ENCODE assay signal across 9 mouse cellular contexts in the genomic region with DNA sequence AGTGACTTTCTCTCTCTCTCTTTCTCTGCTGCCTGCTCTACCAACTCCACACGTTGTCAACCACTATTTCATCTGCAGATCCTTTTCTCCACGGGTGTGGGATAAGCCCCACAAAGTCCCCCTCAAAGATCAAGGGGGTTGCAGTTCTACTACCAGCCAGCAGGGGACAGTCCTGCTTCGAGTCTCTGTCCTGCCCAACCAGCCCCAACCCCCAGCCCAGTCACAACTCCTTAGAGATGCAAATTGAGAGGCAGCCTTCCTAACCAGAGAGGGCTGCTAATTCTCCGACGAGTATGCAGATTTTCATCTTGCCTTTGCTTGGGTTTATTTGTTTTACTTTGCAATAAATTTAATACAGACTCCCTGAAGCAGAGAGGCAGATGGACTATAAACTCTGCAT. TPM values are rescaled to one million over a fixed set of nuclear protein-coding genes. Genes with fewer than 3 reads are reported as not detected.
DNase-seq lines count a peak whose midpoint lies in the region; ATAC-seq and TF ChIP-seq lines count a peak whose summit lies in the region.
"Had no signal": no experiment of that assay in that cellular context is flagged by ENCODE, and none has a peak within 500 bp of the region (broad histone marks: within the 10 kb centered on the region; RNA-seq: fewer than 3 reads in every experiment).

No protein-coding gene starts in this region.

- H3K9me3 ChIP-seq in midbrain, embryonic 16.5 days (replicated peaks; ENCODE audit: control insufficient read depth, low read length, poor library complexity, severe bottlenecking): no peaks in the 10 kb centered on the region
- H3K9me3 ChIP-seq: stomach, embryonic 15.5 days had no signal

- H3K27ac ChIP-seq in midbrain, embryonic 16.5 days (ENCODE audit: low read length): no peak overlapping the region
- no peak overlapping the region for H3K27ac ChIP-seq in spleen, adult 2 months (ENCODE audit: insufficient read depth, low read length)
- H3K27ac ChIP-seq: stomach, embryonic 15.5 days had no signal

- TF ChIP-seq CTCF in spleen, adult 2 months (IDR thresholded peaks at IDR 0.05; ENCODE audit: extremely low read depth, insufficient read depth, insufficient read length, insufficient replicate concordance): peak; percentile 80

- intact Hi-C loops in left cerebral cortex, postnatal 25 days (cut with DNase I): loop anchor here (1.0 to 5.0 kb wide), 2 partner anchors 53 to 150 kb away; no protein-coding TSS in a partner anchor

- peak; percentile 52 for ATAC-seq in midbrain, embryonic 16.5 days

- 0 out of 2 replicates have a peak overlapping the region, but pooled peaks have one; percentile 7 for H3K4me2 ChIP-seq in midbrain, embryonic 16.5 days (ENCODE audit: low read length)
- H3K4me2 ChIP-seq: stomach, embryonic 15.5 days had no signal

- TF ChIP-seq POLR2A in spleen, adult 2 months (IDR thresholded peaks at IDR 0.05; ENCODE audit: low read depth, low read length): no peak

- WGBS in midbrain, embryonic 16.5 days: under 1% methylated on average over 5 of the region's 5 CpGs
- WGBS in spleen, adult 2 months: 5% methylated on average over 5 of the region's 5 CpGs

- H3K36me3 ChIP-seq in midbrain, embryonic 16.5 days (ENCODE audit: control insufficient read depth, insufficient read depth, low read length): no peaks in the 10 kb centered on the region
- H3K36me3 ChIP-seq in spleen, adult 2 months (ENCODE audit: control insufficient read depth, insufficient read depth, low read length): no peaks in the 10 kb centered on the region
- H3K36me3 ChIP-seq: stomach, embryonic 15.5 days had no signal

- DNase-seq in gastrocnemius, adult 18-20 months (ENCODE audit: low spot score): peak; percentile 55
- DNase-seq in gastrocnemius, postnatal 25 days: no peak
- peak; percentile 80 for DNase-seq in cerebellum, postnatal 10 days
- peak; percentile 62 to 69 for DNase-seq in frontal cortex, postnatal 14 days (ENCODE audit: low spot score in 2 of 2)
- DNase-seq in induced T-regulatory cell, adult 2 months (ENCODE audit: low read depth): peak; percentile 61
- peak; percentile 64 to 86 for DNase-seq in left cerebral cortex, postnatal 25 days (ENCODE audit: low spot score in 2 of 2)
- DNase-seq in spleen, adult 2 months (ENCODE audit: low read depth in 1 of 2, low spot score in 2 of 2): peak; percentile 14 to 51

- H3K4me1 ChIP-seq in midbrain, embryonic 16.5 days (ENCODE audit: control insufficient read depth, insufficient read depth, low read length): peaks cover 23% of the 10 kb centered on the region
- no peaks in the 10 kb centered on the region for H3K4me1 ChIP-seq in spleen, adult 2 months (ENCODE audit: control insufficient read depth, insufficient read depth, insufficient read length)
- H3K4me1 ChIP-seq: stomach, embryonic 15.5 days had no signal

- no peak overlapping the region for H3K4me3 ChIP-seq in midbrain, embryonic 16.5 days (ENCODE audit: low read depth, low read length)
- no peak overlapping the region for H3K4me3 ChIP-seq in spleen, adult 2 months (ENCODE audit: extremely low read depth, insufficient read depth, insufficient read length)
- H3K4me3 ChIP-seq: stomach, embryonic 15.5 days had no signal

- H3K27me3 ChIP-seq in midbrain, embryonic 16.5 days (ENCODE audit: control insufficient read depth, insufficient read depth, low read depth, low read length): no peaks in the 10 kb centered on the region
- no peaks in the 10 kb centered on the region for H3K27me3 ChIP-seq in spleen, adult 2 months (ENCODE audit: control insufficient read depth, insufficient read depth, low read length)
- H3K27me3 ChIP-seq: stomach, embryonic 15.5 days had no signal

- H3K9ac ChIP-seq in midbrain, embryonic 16.5 days (ENCODE audit: low read depth, low read length): no peak overlapping the region
- H3K9ac ChIP-seq: stomach, embryonic 15.5 days had no signal

RNA-seq across cellular contexts. Expression of gene Pknox2, which starts 29.9 kb away (rescaled TPM):
- total RNA-seq in gastrocnemius, adult 18-20 months (2021): 10 to 100 TPM; 39.5 to 42.9 TPM
- total RNA-seq in gastrocnemius, postnatal 25 days (2021): 10 to 100 TPM; 30.1 to 31.4 TPM
- total RNA-seq in left cerebral cortex, postnatal 25 days (2021): 10 to 100 TPM; 76.7 to 78.9 TPM
- polyA plus RNA-seq in midbrain, embryonic 16.5 days (2015; fragmentation: Nextera tagmentation; extraction: Ambion mirVana): 32.5 and 34.3 TPM in 2 replicates
- polyA plus RNA-seq in spleen, adult 2 months (2012; rRNA removed): 2.9 and 4.0 TPM in 2 replicates

RNA-seq across cellular contexts. Expression of gene Tmem218, which starts 30.9 kb away (rescaled TPM):
- 1 to 10 TPM; 2.6 to 3.1 TPM for total RNA-seq in gastrocnemius, adult 18-20 months (2021)
- total RNA-seq in gastrocnemius, postnatal 25 days (2021): 1 to 10 TPM; 2.3 to 3.1 TPM
- 1 to 10 TPM; 8.9 to 9.4 TPM for total RNA-seq in left cerebral cortex, postnatal 25 days (2021)
- 9.2 and 10.0 TPM in 2 replicates for polyA plus RNA-seq in midbrain, embryonic 16.5 days (2015; fragmentation: Nextera tagmentation; extraction: Ambion mirVana)
- polyA plus RNA-seq in spleen, adult 2 months (2012; rRNA removed): 0.65 and 0.95 TPM in 2 replicates
